Mouse (Mus musculus): Measurements from ENCODE around the gene Fbln5. TPM values are rescaled to one million over a fixed set of nuclear protein-coding genes. Genes with fewer than 3 reads are reported as not detected.

Gene Fbln5
- 1 to 10 TPM; 9.2 TPM for total RNA-seq (2021)

- intact Hi-C loops (cut with DNase I) = no loop called here
Measured at GRCm38 (mm10) chr12:101818608-101819370, at the start of gene Fbln5. TSS of gene Fbln5 (minus strand) at chr12:101819055.

GRCm38 (mm10) chr12:101862286-101862964 is 43.6 kb upstream of the Fbln5 start:
- intact Hi-C loops (cut with DNase I) = no loop called here
- DNase-seq = no peak

More at GRCm38 (mm10) chr12:101818608-101819370, at the start of gene Fbln5:
- peak; percentile 27 for DNase-seq

- intact Hi-C loops (cut with DNase I) = no loop called here
- no peak for DNase-seq
Measured at GRCm38 (mm10) chr12:101860256-101860655, 41.4 kb upstream of the Fbln5 start.

- intact Hi-C loops (cut with DNase I) = no loop called here
- DNase-seq = no peak
Measured at GRCm38 (mm10) chr12:101858011-101858410, 39.2 kb upstream of the Fbln5 start.

- no peak for DNase-seq
- intact Hi-C loops (cut with DNase I) = no loop called here
Measured at GRCm38 (mm10) chr12:101854336-101854735, 35.5 kb upstream of the Fbln5 start.

GRCm38 (mm10) chr12:101851846-101852564 is 33.1 kb upstream of the Fbln5 start:
- DNase-seq = no peak
- intact Hi-C loops (cut with DNase I) = no loop called here

- intact Hi-C loops (cut with DNase I) = no loop called here
Measured at GRCm38 (mm10) chr12:101851314-101851713, 32.5 kb upstream of the Fbln5 start.

GRCm38 (mm10) chr12:101836546-101837274 is 17.9 kb upstream of the Fbln5 start:
- DNase-seq = no peak
- intact Hi-C loops (cut with DNase I) = no loop called here

More at GRCm38 (mm10) chr12:101851314-101851713, 32.5 kb upstream of the Fbln5 start:
- DNase-seq = no peak

- intact Hi-C loops (cut with DNase I) = no loop called here
- no peak for DNase-seq
Measured at GRCm38 (mm10) chr12:101834715-101835114, 15.9 kb upstream of the Fbln5 start.

- DNase-seq = no peak
- intact Hi-C loops (cut with DNase I) = no loop called here
Measured at GRCm38 (mm10) chr12:101833776-101834175, 14.9 kb upstream of the Fbln5 start.

GRCm38 (mm10) chr12:101833115-101833506 is 14.3 kb upstream of the Fbln5 start:
- intact Hi-C loops (cut with DNase I) = no loop called here
- DNase-seq = no peak

- intact Hi-C loops (cut with DNase I) = no loop called here
- DNase-seq = no peak
Measured at GRCm38 (mm10) chr12:101832179-101833114, 13.6 kb upstream of the Fbln5 start.

- no peak for DNase-seq
- intact Hi-C loops (cut with DNase I) = no loop called here
Measured at GRCm38 (mm10) chr12:101831221-101831620, 12.4 kb upstream of the Fbln5 start.

- intact Hi-C loops (cut with DNase I) = no loop called here
- DNase-seq = no peak
Measured at GRCm38 (mm10) chr12:101823161-101823560, 4.3 kb upstream of the Fbln5 start.

GRCm38 (mm10) chr12:101821596-101821995 is 2.7 kb upstream of the Fbln5 start:
- no peak for DNase-seq
- intact Hi-C loops (cut with DNase I) = no loop called here

- intact Hi-C loops (cut with DNase I) = no loop called here
Measured at GRCm38 (mm10) chr12:101819570-101819969, 715 bp upstream of the Fbln5 start.

GRCm38 (mm10) chr12:101818246-101818607 is 628 bp downstream of the Fbln5 start:
- no peak for DNase-seq
- intact Hi-C loops (cut with DNase I) = no loop called here

More at GRCm38 (mm10) chr12:101819570-101819969, 715 bp upstream of the Fbln5 start:
- no peak for DNase-seq

- intact Hi-C loops (cut with DNase I) = no loop called here
- no peak for DNase-seq
Measured at GRCm38 (mm10) chr12:101816810-101817209, 2.0 kb downstream of the Fbln5 start.

GRCm38 (mm10) chr12:101815796-101816195 is 3.1 kb downstream of the Fbln5 start:
- DNase-seq = no peak
- intact Hi-C loops (cut with DNase I) = no loop called here

GRCm38 (mm10) chr12:101814423-101814822 is 4.4 kb downstream of the Fbln5 start:
- DNase-seq = no peak
- intact Hi-C loops (cut with DNase I) = no loop called here

Data from left cerebral cortex, postnatal 4 days (tissue).